Mouse (Mus musculus) small intestine, adult 2 months (tissue): Measurements from ENCODE around the gene Fbxo10. TPM values are rescaled to one million over a fixed set of nuclear protein-coding genes. Genes with fewer than 3 reads are reported as not detected.
A peak's percentile ranks its signal among the peaks of the same experiment; 100 is the strongest.

Experiments used
- H3K27ac ChIP-seq: fragments of 200-500 bp; 2 replicates; pipeline ENCODE4 v1.5.1; 2012; ENCODE audit warnings: low read depth, low read length, control low read depth, inconsistent platforms; ENCODE audit not compliant: insufficient read depth
- H3K27me3 ChIP-seq: fragments of 200-500 bp; 2 replicates; pipeline ENCODE4 v1.6.1; 2012; ENCODE audit warnings: mild to moderate bottlenecking, moderate library complexity, low read length, inconsistent platforms; ENCODE audit not compliant: control insufficient read depth, insufficient read depth
- H3K36me3 ChIP-seq: fragments of 200-500 bp; 2 replicates; pipeline ENCODE4 v1.6.1; 2012; ENCODE audit warnings: mild to moderate bottlenecking, low read length, control low read depth, inconsistent platforms; ENCODE audit not compliant: control insufficient read depth, insufficient read depth
- H3K4me1 ChIP-seq: fragments of 200-500 bp; 2 replicates; pipeline ENCODE4 v1.6.1; 2012; ENCODE audit warnings: low read length, inconsistent platforms, mixed read lengths; ENCODE audit not compliant: control insufficient read depth, insufficient read depth, insufficient read length
- H3K4me3 ChIP-seq: fragments of 200-500 bp; 2 replicates; pipeline ENCODE4 v1.5.1; 2012; ENCODE audit warnings: low read depth, mild to moderate bottlenecking, control low read depth, inconsistent platforms, low read length, moderate library complexity
- CTCF ChIP-seq: fragments of 200-500 bp; IDR thresholded peaks from 2 replicates; pipeline ENCODE4 v1.5.1; 2012; ENCODE audit warnings: low read depth, mild to moderate bottlenecking, control low read depth, inconsistent platforms, low read length, moderate library complexity, mixed read lengths; ENCODE audit not compliant: insufficient replicate concordance, insufficient read length; ENCODE audit errors: extremely low read depth
- POLR2A ChIP-seq: fragments of 200-500 bp; IDR thresholded peaks from 2 replicates; pipeline ENCODE4 v1.6.1; 2012; ENCODE audit warnings: low read depth, mild to moderate bottlenecking, control low read depth, inconsistent platforms, low read length, moderate library complexity
- WGBS: fragments of 180-500 bp; shearing (Covaris S2); methylation state at CpG from one replicate; pipeline ENCODE4 v1.1.7; 2018; 5-methylcytosine and 5-hydroxymethylcytosine counted together
- polyA plus RNA-seq: library from polyadenylated mRNA; depleted of rRNA; stranded (reverse); fragments of >200 nt; gene quantifications from 2 replicates; pipeline ENCODE4 v1.2.3, GENCODE M21; 2012

The Fbxo10 gene
- polyA plus RNA-seq, 1 experiment: 2.4 TPM

GRCm38 (mm10) chr4:45015615-45016014, 68.8 kb downstream of the Fbxo10 start:
- no peaks in the 10 kb centered on the region for H3K27me3 ChIP-seq
- WGBS: 7% methylated on average over 3 of the region's 3 CpGs
- no peaks in the 10 kb centered on the region for H3K36me3 ChIP-seq
- H3K27ac ChIP-seq: no peak overlapping the region
- no peak overlapping the region for H3K4me3 ChIP-seq
- TF ChIP-seq CTCF: no peak
- no peak for TF ChIP-seq POLR2A
- H3K4me1 ChIP-seq: no peaks in the 10 kb centered on the region

DNA sequence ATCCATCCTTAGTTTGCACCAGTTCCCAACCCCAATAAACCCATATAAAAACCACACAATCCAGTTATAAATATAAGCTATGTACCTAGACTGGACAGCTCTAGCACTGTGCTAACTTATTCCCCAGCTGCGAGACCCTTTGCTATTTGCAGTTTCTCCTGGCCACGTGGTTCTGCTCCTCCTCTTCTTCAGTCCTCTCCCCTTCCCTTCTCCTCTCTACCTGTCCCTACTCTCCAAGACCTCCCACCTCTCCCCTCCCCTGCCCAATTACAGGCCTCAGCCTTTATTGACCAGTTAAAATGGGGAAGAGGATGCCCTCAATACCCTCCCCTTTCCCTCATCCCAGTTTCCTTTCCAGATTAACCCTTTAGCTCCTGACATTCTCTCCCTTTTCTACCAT, 70.9 kb downstream of the Fbxo10 start:
- Histone ChIP-seq H3K4me1 (no peaks in the 10 kb centered on the region), H3K4me3 (no peak overlapping the region), H3K27me3 (no peaks in the 10 kb centered on the region), H3K36me3 (no peaks in the 10 kb centered on the region), H3K27ac (peak overlapping the region; percentile 83; the same call in 1 of the 2 replicates)
- TF ChIP-seq CTCF (no peak), POLR2A (no peak)
- WGBS: 4% methylated on average over 2 of the region's 2 CpGs

DNA sequence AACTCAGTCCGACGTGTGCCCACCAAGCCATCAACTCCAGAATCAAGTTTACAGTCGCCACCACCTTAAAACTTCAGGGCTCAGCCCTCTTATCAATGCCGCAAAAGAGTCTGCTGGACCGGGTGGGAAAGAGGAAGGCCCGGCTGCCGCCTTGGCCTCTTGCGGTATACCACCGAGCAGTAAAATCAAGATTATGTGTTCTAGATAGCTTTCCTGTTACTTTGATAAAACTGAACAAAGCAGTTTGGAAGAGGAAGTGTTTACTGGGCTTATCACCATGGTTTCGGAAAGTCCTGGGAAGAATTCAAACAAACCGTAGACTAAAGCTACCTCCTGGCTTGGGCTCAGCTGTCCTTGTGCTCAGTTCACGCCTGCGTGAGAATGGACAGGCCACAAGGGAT, 71.4 kb downstream of the Fbxo10 start:
- Histone ChIP-seq H3K27me3 (no peaks in the 10 kb centered on the region), H3K4me3 (peak overlapping the region; percentile 65), H3K4me1 (no peaks in the 10 kb centered on the region), H3K36me3 (no peaks in the 10 kb centered on the region), H3K27ac (peak overlapping the region; percentile 83)
- WGBS: under 1% methylated on average over 13 of the region's 13 CpGs
- TF ChIP-seq POLR2A (no peak), CTCF (no peak)

DNA sequence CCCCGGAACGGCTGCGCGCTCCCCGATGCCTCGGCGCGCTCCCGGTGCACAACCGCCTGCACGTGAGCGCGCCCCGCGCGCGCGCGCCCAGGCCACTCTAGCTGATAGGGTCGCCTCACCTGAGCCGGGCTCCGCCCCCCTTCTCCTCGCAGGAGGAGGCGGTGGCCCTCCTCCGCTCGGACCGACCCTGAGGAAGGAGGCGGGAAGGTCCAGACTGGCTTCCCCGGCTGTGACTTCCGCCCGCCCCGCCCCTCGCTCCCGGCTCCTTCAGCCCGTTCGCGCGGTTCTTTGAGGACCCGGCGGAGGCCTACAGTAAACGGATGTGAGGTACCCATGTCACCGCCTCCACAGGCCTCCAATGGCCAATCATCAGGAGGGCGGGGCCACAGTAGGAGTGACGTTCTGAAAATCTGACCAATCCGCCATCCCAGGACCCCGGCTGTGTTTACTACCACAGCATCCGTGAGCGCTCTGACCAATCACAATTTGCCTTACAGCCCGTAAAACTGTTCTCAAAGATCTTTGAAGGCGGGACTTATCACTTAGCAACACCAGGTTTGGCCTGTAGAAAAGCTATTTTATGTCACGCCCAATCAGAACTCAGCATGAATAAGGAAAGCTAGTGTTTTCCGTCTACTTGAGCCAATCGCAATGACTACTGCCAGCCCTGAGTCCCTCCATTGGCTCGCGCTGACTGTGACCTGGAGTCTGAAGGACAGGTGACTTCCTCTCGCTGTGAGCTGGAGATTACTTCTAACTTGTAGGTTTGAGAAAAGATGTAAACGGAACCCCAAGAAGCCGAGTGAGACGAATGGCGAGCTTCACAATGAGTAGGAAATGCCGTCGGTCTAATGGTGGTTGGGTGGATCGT, 72.1 kb downstream of the Fbxo10 start, which contains the start of gene Zbtb5:
Gene Zbtb5 (minus strand): TSS at position 308 of the 871 bp plus-strand sequence.
- TF ChIP-seq POLR2A (peak; percentile 39), CTCF (no peak)
- Histone ChIP-seq H3K4me1 (no peaks in the 10 kb centered on the region), H3K27ac (peak within 1 kb of the TSS; percentile 83), H3K36me3 (no peaks in the 10 kb centered on the region), H3K27me3 (no peaks in the 10 kb centered on the region), H3K4me3 (peak within 1 kb of the TSS; percentile 81)
- under 1% methylated on average over 63 of the region's 63 CpGs for WGBS

DNA sequence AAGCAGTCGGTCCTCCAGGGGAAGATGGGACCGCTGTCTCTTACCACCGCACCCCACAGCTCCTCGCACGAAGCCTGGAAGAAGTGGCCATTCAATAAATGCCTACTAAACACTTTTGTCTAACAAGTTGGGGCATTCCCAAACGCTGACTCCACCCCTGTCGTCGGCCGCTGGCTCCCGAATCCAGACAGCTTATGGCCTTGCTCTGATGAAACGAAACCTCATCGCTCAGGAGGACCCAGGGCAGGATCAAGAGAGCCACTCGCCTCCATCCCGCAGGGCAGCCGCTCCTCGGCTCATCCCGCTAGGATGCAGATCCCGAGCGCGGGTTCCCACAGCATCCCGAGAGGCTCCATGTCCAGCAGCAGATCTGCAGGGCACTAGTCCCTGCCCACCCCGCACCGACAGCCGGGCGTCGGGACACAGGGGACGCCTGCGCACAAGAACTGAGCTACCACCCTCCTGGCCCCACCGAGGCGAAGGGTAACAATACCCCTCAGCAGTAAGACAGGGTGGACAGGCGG, 72.8 kb downstream of the Fbxo10 start:
- Histone ChIP-seq H3K27ac (peak overlapping the region; percentile 83), H3K4me3 (peak overlapping the region; percentile 81), H3K27me3 (no peaks in the 10 kb centered on the region), H3K4me1 (no peaks in the 10 kb centered on the region), H3K36me3 (no peaks in the 10 kb centered on the region)
- WGBS: under 1% methylated on average over 31 of the region's 31 CpGs
- TF ChIP-seq POLR2A (peak; percentile 44; the same call in 1 of the 2 replicates), CTCF (no peak)

DNA sequence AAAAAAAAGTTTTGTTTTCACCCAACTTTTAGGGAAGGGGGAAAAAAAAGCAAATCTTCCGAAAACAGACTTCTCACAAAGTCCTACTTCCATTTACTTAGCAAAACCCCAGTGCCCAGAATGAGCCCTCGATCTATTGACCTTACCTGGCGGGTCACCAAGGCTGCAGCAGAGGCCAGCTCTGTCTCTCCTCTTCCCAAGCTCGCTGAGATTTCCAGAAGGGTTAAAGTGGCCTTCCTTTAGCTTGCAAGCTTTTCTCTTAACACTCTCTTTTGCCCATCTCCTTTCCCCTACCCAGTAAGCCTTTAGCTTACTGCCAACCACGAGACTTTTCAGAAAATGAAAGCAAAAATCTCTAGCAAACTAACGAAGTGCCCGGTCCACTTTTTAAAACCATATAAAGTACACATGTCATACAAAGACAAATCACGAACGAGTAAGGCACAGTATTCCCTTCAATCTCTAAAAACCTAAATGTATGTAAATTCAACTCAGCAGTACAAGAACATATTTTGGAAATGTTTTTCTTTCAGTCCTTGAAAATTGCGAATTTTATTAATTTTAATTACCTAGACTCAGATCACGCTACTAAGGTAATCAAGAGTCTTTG, 73.5 kb downstream of the Fbxo10 start:
- H3K4me3 ChIP-seq: peak overlapping the region; percentile 47
- H3K36me3 ChIP-seq: no peaks in the 10 kb centered on the region
- 2% methylated on average over 11 of the region's 11 CpGs for WGBS
- no peak for TF ChIP-seq CTCF
- TF ChIP-seq POLR2A: no peak
- no peaks in the 10 kb centered on the region for H3K27me3 ChIP-seq
- peak overlapping the region; percentile 83; the same call in 1 of the 2 replicates for H3K27ac ChIP-seq
- H3K4me1 ChIP-seq: no peaks in the 10 kb centered on the region

DNA sequence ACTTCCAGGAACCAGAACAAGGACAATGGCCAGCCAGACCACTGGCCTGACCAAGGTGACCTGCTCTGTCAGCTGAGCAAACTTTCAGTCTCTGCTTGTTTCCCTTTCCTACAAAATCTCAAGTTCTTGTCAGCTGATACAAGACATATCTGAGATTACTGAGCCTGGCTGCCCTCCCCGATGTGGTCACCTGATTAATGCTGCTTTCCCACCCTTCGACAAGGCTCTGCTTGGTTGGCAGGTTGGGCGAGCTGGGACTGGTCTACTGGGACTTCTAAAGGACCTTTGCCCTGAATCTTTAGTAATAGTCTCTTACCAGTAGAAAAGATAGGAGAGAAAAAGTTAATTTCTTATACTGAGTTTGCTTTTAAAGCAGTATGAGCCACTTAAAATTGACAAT, 79.0 kb downstream of the Fbxo10 start:
- H3K4me3 ChIP-seq: no peak overlapping the region
- WGBS: 40% methylated on average over 3 of the region's 3 CpGs
- no peaks in the 10 kb centered on the region for H3K36me3 ChIP-seq
- no peak for TF ChIP-seq POLR2A
- TF ChIP-seq CTCF: no peak
- H3K27me3 ChIP-seq: no peaks in the 10 kb centered on the region
- H3K27ac ChIP-seq: no peak overlapping the region
- H3K4me1 ChIP-seq: 0 out of 2 replicates have a peak, but pooled peaks cover 1% of the 10 kb centered on the region
